Mouse (Mus musculus): ENCODE results near the gene Wdr20. TPM values are rescaled to one million over a fixed set of nuclear protein-coding genes. Genes with fewer than 3 reads are reported as not detected.
"Not testable (repeated sequence)": the region's sequence is repeated elsewhere in the genome, so short reads cannot be mapped to it uniquely, and the experiment has no call there.

Wdr20 gene
- polyA plus RNA-seq, 1 experiment from 2014 or later = 12.8 TPM

- TF ChIP-seq CTCF (IDR thresholded peaks at IDR 0.05; ENCODE audit: low read depth) (no peak), EP300 (optimal IDR thresholded peaks at IDR 0.05) (no peak)
- no peak for DNase-seq (ENCODE audit: low spot score)
- no peak overlapping the region for H3K4me2 ChIP-seq (replicated peaks; ENCODE audit: low read depth)
- 38% methylated on average over 2 of the region's 2 CpGs for WGBS
- peaks cover 2% of the 10 kb centered on the region; the same call in 1 of the 2 replicates for H3K4me1 ChIP-seq (replicated peaks; ENCODE audit: control insufficient read depth, insufficient read depth)
- no peak for ATAC-seq (ENCODE audit: low FRiP score, low TSS enrichment)
- H3K36me3 ChIP-seq (ENCODE audit: control insufficient read depth, insufficient read depth, low read length) = no peaks in the 10 kb centered on the region
- H3K9ac ChIP-seq (ENCODE audit: low read length) = peak overlapping the region; percentile 27; the same call in 1 of the 2 replicates
- H3K27ac ChIP-seq (replicated peaks) = peak overlapping the region; percentile 69
- H3K27me3 ChIP-seq (ENCODE audit: control insufficient read depth, insufficient read depth, low read length) = no peaks in the 10 kb centered on the region
- H3K4me3 ChIP-seq (ENCODE audit: low read depth, low read length) = no peak overlapping the region
- no peaks in the 10 kb centered on the region for H3K9me3 ChIP-seq (ENCODE audit: control insufficient read depth, low read length)
These were observed 38.6 kb upstream of the Wdr20 start for GRCm38 (mm10) chr12:110699171-110699547.

GRCm38 (mm10) chr12:110700730-110701129, 37.0 kb upstream of the Wdr20 start:
- Histone ChIP-seq H3K4me3 (ENCODE audit: low read depth, low read length) (no peak overlapping the region), H3K9me3 (ENCODE audit: control insufficient read depth, low read length) (no peaks in the 10 kb centered on the region), H3K9ac (ENCODE audit: low read length) (no peak overlapping the region), H3K27ac (replicated peaks) (no peak overlapping the region), H3K4me1 (replicated peaks; ENCODE audit: control insufficient read depth, insufficient read depth) (no peaks in the 10 kb centered on the region; the same call in 1 of the 2 replicates), H3K36me3 (ENCODE audit: control insufficient read depth, insufficient read depth, low read length) (no peaks in the 10 kb centered on the region), H3K27me3 (ENCODE audit: control insufficient read depth, insufficient read depth, low read length) (no peaks in the 10 kb centered on the region), H3K4me2 (replicated peaks; ENCODE audit: low read depth) (no peak overlapping the region)
- WGBS = 67% methylated on average over 2 of the region's 2 CpGs
- DNase-seq (ENCODE audit: low spot score) (no peak), ATAC-seq (ENCODE audit: low FRiP score, low TSS enrichment) (no peak)
- TF ChIP-seq CTCF (IDR thresholded peaks at IDR 0.05; ENCODE audit: low read depth) (no peak), EP300 (optimal IDR thresholded peaks at IDR 0.05) (no peak)

- H3K9ac ChIP-seq (ENCODE audit: low read length); H3K4me2 ChIP-seq (replicated peaks; ENCODE audit: low read depth); H3K4me3 ChIP-seq (ENCODE audit: low read depth, low read length); H3K9me3 ChIP-seq (ENCODE audit: control insufficient read depth, low read length); ATAC-seq (ENCODE audit: low FRiP score, low TSS enrichment); H3K27me3 ChIP-seq (ENCODE audit: control insufficient read depth, insufficient read depth, low read length); H3K4me1 ChIP-seq (replicated peaks; ENCODE audit: control insufficient read depth, insufficient read depth); H3K36me3 ChIP-seq (ENCODE audit: control insufficient read depth, insufficient read depth, low read length); H3K27ac ChIP-seq (replicated peaks): not testable (repeated sequence)
- WGBS = 30% methylated on average over 3 of the region's 3 CpGs
- DNase-seq (ENCODE audit: low spot score) = peak; percentile 40
These were observed 36.4 kb upstream of the Wdr20 start for GRCm38 (mm10) chr12:110701363-110701762.

- no peaks in the 10 kb centered on the region for H3K9me3 ChIP-seq (ENCODE audit: control insufficient read depth, low read length)
- no peak for ATAC-seq (ENCODE audit: low FRiP score, low TSS enrichment)
- H3K4me3 ChIP-seq (ENCODE audit: low read depth, low read length) = no peak within 1 kb of the TSS
- no peak for TF ChIP-seq EP300 (optimal IDR thresholded peaks at IDR 0.05)
- no peak for TF ChIP-seq CTCF (IDR thresholded peaks at IDR 0.05; ENCODE audit: low read depth)
- H3K4me1 ChIP-seq (replicated peaks; ENCODE audit: control insufficient read depth, insufficient read depth) = no peaks in the 10 kb centered on the region
- H3K27ac ChIP-seq (replicated peaks) = 0 out of 2 replicates have a peak within 1 kb of the TSS, but pooled peaks have one; percentile 4
- no peaks in the 10 kb centered on the region for H3K36me3 ChIP-seq (ENCODE audit: control insufficient read depth, insufficient read depth, low read length)
- 45% methylated on average over 4 of the region's 4 CpGs for WGBS
- no peaks in the 10 kb centered on the region for H3K27me3 ChIP-seq (ENCODE audit: control insufficient read depth, insufficient read depth, low read length)
- DNase-seq (ENCODE audit: low spot score) = no peak
- no peak within 1 kb of the TSS for H3K9ac ChIP-seq (ENCODE audit: low read length)
- H3K4me2 ChIP-seq (replicated peaks; ENCODE audit: low read depth) = no peak within 1 kb of the TSS
These were observed 35.2 kb upstream of the Wdr20 start, which contains the start of gene Hsp90aa1 for GRCm38 (mm10) chr12:110702556-110702955. TSS of gene Hsp90aa1 (minus strand) at chr12:110702728.

- ATAC-seq (ENCODE audit: low FRiP score, low TSS enrichment) = peak; percentile 71
- Histone ChIP-seq H3K36me3 (ENCODE audit: control insufficient read depth, insufficient read depth, low read length) (no peaks in the 10 kb centered on the region), H3K9me3 (ENCODE audit: control insufficient read depth, low read length) (no peaks in the 10 kb centered on the region), H3K4me1 (replicated peaks; ENCODE audit: control insufficient read depth, insufficient read depth) (no peaks in the 10 kb centered on the region), H3K4me2 (replicated peaks; ENCODE audit: low read depth) (no peak overlapping the region), H3K27me3 (ENCODE audit: control insufficient read depth, insufficient read depth, low read length) (no peaks in the 10 kb centered on the region), H3K4me3 (ENCODE audit: low read depth, low read length) (no peak overlapping the region), H3K27ac (replicated peaks) (0 out of 2 replicates have a peak overlapping the region, but pooled peaks have one; percentile 4), H3K9ac (ENCODE audit: low read length) (no peak overlapping the region)
- DNase-seq (ENCODE audit: low spot score) = peak; percentile 91
- 26% methylated on average over 8 of the region's 8 CpGs for WGBS
- TF ChIP-seq CTCF (IDR thresholded peaks at IDR 0.05; ENCODE audit: low read depth) (peak; percentile 99), EP300 (optimal IDR thresholded peaks at IDR 0.05) (no peak)
These were observed 34.7 kb upstream of the Wdr20 start for GRCm38 (mm10) chr12:110703008-110703471.

GRCm38 (mm10) chr12:110703682-110704081, 34.1 kb upstream of the Wdr20 start:
- Histone ChIP-seq H3K9me3 (ENCODE audit: control insufficient read depth, low read length) (no peaks in the 10 kb centered on the region), H3K36me3 (ENCODE audit: control insufficient read depth, insufficient read depth, low read length) (no peaks in the 10 kb centered on the region), H3K4me1 (replicated peaks; ENCODE audit: control insufficient read depth, insufficient read depth) (no peaks in the 10 kb centered on the region), H3K9ac (ENCODE audit: low read length) (no peak overlapping the region), H3K27me3 (ENCODE audit: control insufficient read depth, insufficient read depth, low read length) (no peaks in the 10 kb centered on the region), H3K4me2 (replicated peaks; ENCODE audit: low read depth) (no peak overlapping the region), H3K4me3 (ENCODE audit: low read depth, low read length) (no peak overlapping the region), H3K27ac (replicated peaks) (0 out of 2 replicates have a peak overlapping the region, but pooled peaks have one; percentile 4)
- TF ChIP-seq EP300 (optimal IDR thresholded peaks at IDR 0.05) (no peak), CTCF (IDR thresholded peaks at IDR 0.05; ENCODE audit: low read depth) (0 out of 2 replicates have a peak, but pooled peaks have one; percentile 7)
- DNase-seq (ENCODE audit: low spot score) (no peak), ATAC-seq (ENCODE audit: low FRiP score, low TSS enrichment) (no peak)
- 70% methylated on average over 7 of the region's 7 CpGs for WGBS

- not testable (repeated sequence) for H3K27me3 ChIP-seq (ENCODE audit: control insufficient read depth, insufficient read depth, low read length); ATAC-seq (ENCODE audit: low FRiP score, low TSS enrichment); H3K36me3 ChIP-seq (ENCODE audit: control insufficient read depth, insufficient read depth, low read length); H3K4me2 ChIP-seq (replicated peaks; ENCODE audit: low read depth); H3K4me3 ChIP-seq (ENCODE audit: low read depth, low read length); DNase-seq (ENCODE audit: low spot score); H3K9ac ChIP-seq (ENCODE audit: low read length); H3K9me3 ChIP-seq (ENCODE audit: control insufficient read depth, low read length); H3K27ac ChIP-seq (replicated peaks); H3K4me1 ChIP-seq (replicated peaks; ENCODE audit: control insufficient read depth, insufficient read depth)
- 88% methylated on average over 4 of the region's 4 CpGs for WGBS
These were observed 32.3 kb upstream of the Wdr20 start for GRCm38 (mm10) chr12:110705419-110705818.
